Mouse (Mus musculus) kidney, adult 2 months (tissue): ENCODE measurements at regions not wholly inside any gene's neighbourhood (a gene's known extent, or its start where the extent isn't known, plus 50 kb on each side); places are given as distances from the start of the nearest gene placed in this dataset.

Experiments used
- DNase-seq: peaks from one replicate; pipeline ENCODE4 v3.0.0; 2021
- H3K27ac ChIP-seq: fragments of 200-500 bp; 2 replicates; pipeline ENCODE4 v1.5.1; 2012; ENCODE audit warnings: low read depth, low read length, control low read depth, inconsistent platforms; ENCODE audit not compliant: insufficient read depth
- H3K27me3 ChIP-seq: fragments of 200-500 bp; replicated peaks from 2 replicates; pipeline ENCODE4 v1.6.1; 2012; ENCODE audit warnings: mild to moderate bottlenecking, moderate library complexity, low read length, inconsistent platforms; ENCODE audit not compliant: control insufficient read depth, insufficient read depth
- H3K36me3 ChIP-seq: fragments of 200-500 bp; 2 replicates; pipeline ENCODE4 v1.6.1; 2012; ENCODE audit warnings: mild to moderate bottlenecking, moderate library complexity, low read length, inconsistent platforms; ENCODE audit not compliant: control insufficient read depth, insufficient read depth
- H3K4me1 ChIP-seq: fragments of 200-500 bp; 2 replicates; pipeline ENCODE4 v1.6.1; 2011; ENCODE audit warnings: low read length; ENCODE audit not compliant: control insufficient read depth, insufficient read depth
- H3K4me3 ChIP-seq: fragments of 200-500 bp; 2 replicates; pipeline ENCODE4 v1.5.1; 2011; ENCODE audit warnings: mild to moderate bottlenecking, low read depth, low read length, control low read depth; ENCODE audit not compliant: insufficient read depth
- CTCF ChIP-seq: fragments of 200-500 bp; conservative IDR thresholded peaks from 2 replicates; pipeline ENCODE4 v1.5.1; 2011; ENCODE audit warnings: low read depth, mild to moderate bottlenecking, control low read depth, low read length, moderate library complexity, mixed read lengths; ENCODE audit not compliant: insufficient read depth, insufficient read length
- POLR2A ChIP-seq: fragments of 200-500 bp; IDR thresholded peaks from one replicate; pipeline ENCODE4 v1.6.1; 2011; ENCODE audit warnings: low read depth, low read length, control low read depth
- WGBS: fragments of 180-500 bp; shearing (Covaris S2); methylation state at CpG from one replicate; pipeline ENCODE4 v1.1.7; 2018; 5-methylcytosine and 5-hydroxymethylcytosine counted together

- 78% methylated on average over 2 of the region's 2 CpGs for WGBS
- H3K27ac ChIP-seq: no peak overlapping the region
- H3K4me1 ChIP-seq: no peaks in the 10 kb centered on the region
- H3K36me3 ChIP-seq: no peaks in the 10 kb centered on the region
- H3K27me3 ChIP-seq: no peaks in the 10 kb centered on the region
- no peak overlapping the region for H3K4me3 ChIP-seq
- no peak for DNase-seq
- TF ChIP-seq POLR2A (no peak), CTCF (no peak)
These were observed 429.8 kb downstream of the Kctd12 start for GRCm38 (mm10) chr14:102552598-102552997.

- TF ChIP-seq CTCF (no peak), POLR2A (no peak)
- Histone ChIP-seq H3K4me1 (no peaks in the 10 kb centered on the region), H3K36me3 (no peaks in the 10 kb centered on the region), H3K4me3 (no peak overlapping the region), H3K27me3 (no peaks in the 10 kb centered on the region), H3K27ac (no peak overlapping the region)
- 88% methylated on average over 9 of the region's 9 CpGs for WGBS
- DNase-seq: no peak
These were observed 457.4 kb downstream of the Kctd12 start for GRCm38 (mm10) chr14:102524894-102525577.

GRCm38 (mm10) chr14:102516765-102517164 lies 465.7 kb downstream of the Kctd12 start:
- Histone ChIP-seq H3K27ac (no peak overlapping the region), H3K27me3 (no peaks in the 10 kb centered on the region), H3K4me1 (no peaks in the 10 kb centered on the region), H3K4me3 (no peak overlapping the region), H3K36me3 (no peaks in the 10 kb centered on the region)
- no peak for DNase-seq
- WGBS: 59% methylated on average over 2 of the region's 2 CpGs
- no peak for TF ChIP-seq POLR2A
- no peak for TF ChIP-seq CTCF

- no peaks in the 10 kb centered on the region for H3K4me1 ChIP-seq
- TF ChIP-seq POLR2A: no peak
- TF ChIP-seq CTCF: no peak
- H3K4me3 ChIP-seq: no peak overlapping the region
- H3K36me3 ChIP-seq: no peaks in the 10 kb centered on the region
- DNase-seq: peak; percentile 56
- H3K27me3 ChIP-seq: no peaks in the 10 kb centered on the region
- WGBS: 29% methylated on average over 2 of the region's 2 CpGs
- no peak overlapping the region for H3K27ac ChIP-seq
These were observed 467.9 kb downstream of the Kctd12 start for GRCm38 (mm10) chr14:102514527-102514926.

DNA sequence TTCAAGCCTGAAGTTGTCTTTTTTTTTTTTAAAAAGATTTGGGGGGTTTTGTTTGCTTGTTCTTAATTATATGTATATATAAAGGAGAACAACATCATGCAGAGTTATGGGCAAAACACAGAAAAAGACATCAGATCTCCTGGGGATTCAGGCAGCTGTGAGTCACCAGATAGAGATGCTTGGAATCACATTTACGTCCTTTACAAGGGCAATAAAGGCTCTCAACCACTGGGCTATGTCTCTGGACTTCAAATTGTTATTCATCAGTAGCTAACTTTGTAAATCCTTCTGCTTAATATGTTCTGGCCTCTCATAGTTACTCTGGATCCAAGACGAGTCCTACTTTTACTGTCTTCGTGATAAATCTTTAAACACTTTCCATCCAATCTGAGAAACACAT lies 469.8 kb downstream of the Kctd12 start:
- Histone ChIP-seq H3K4me1 (no peaks in the 10 kb centered on the region), H3K36me3 (no peaks in the 10 kb centered on the region), H3K4me3 (no peak overlapping the region), H3K27me3 (no peaks in the 10 kb centered on the region), H3K27ac (no peak overlapping the region)
- no peak for TF ChIP-seq CTCF
- no peak for TF ChIP-seq POLR2A
- DNase-seq: no peak
- WGBS: 52% methylated on average over 3 of the region's 3 CpGs

DNA sequence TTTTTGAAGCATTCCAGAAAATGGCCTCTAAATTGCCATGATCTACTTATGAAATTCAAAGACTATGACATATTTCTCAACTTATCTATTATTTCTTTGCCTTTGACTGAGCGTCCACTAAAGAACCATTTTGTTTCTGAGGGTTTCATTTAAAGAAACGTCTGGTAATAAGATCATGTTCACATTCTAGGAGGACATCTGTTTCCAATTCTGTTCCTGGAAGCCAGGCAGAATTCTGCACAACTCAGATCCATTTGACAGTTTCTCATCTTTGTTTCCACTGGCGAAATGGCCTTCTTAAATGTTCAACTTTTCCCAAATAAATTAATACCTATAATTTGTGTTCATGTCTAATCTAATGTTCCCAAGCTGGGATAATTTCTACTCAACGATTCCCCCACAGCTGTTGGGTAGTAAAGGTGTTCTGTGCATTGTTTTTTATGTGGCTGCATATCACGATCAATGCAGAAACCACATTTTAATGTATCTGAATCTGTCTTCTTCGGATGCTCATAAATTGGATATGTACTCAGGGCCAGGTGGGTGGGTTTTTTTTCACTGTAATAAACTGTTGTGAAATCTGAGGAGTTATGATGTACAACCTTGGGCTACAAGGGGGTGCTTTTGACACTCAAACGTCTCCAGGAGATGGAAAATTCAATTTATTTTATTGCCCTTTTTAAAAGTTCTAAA lies 470.6 kb downstream of the Kctd12 start:
- H3K4me1 ChIP-seq: no peaks in the 10 kb centered on the region
- H3K36me3 ChIP-seq: no peaks in the 10 kb centered on the region
- H3K4me3 ChIP-seq: no peak overlapping the region
- no peaks in the 10 kb centered on the region for H3K27me3 ChIP-seq
- no peak for TF ChIP-seq POLR2A
- TF ChIP-seq CTCF: no peak
- H3K27ac ChIP-seq: no peak overlapping the region
- no peak for DNase-seq
- 74% methylated on average over 7 of the region's 7 CpGs for WGBS

DNA sequence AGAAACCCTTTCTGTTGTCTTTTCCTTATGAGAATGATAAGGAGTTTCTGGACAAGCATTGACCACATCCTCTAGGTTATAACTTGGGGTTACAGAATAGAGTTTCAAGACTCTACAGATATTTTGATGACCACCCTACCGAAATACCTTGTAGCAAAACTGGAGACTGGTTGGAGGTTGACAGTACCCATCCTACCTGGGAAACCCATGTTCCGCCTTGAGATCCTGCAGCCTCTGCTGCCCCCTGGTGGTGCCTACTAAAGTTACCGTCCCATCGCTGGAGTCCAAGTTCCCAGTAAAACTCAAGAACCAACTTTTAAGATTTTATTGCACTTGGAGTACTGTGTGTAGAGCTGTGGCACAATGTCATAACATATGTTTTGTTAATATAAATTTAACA lies 472.1 kb downstream of the Kctd12 start:
- H3K36me3 ChIP-seq: no peaks in the 10 kb centered on the region
- no peaks in the 10 kb centered on the region for H3K27me3 ChIP-seq
- no peaks in the 10 kb centered on the region for H3K4me1 ChIP-seq
- H3K4me3 ChIP-seq: no peak overlapping the region
- TF ChIP-seq POLR2A (no peak), CTCF (peak; percentile 85)
- DNase-seq: peak; percentile 70
- 35% methylated on average over 4 of the region's 4 CpGs for WGBS
- no peak overlapping the region for H3K27ac ChIP-seq
